Mouse (Mus musculus): Measurements from ENCODE around the gene Alg3. TPM values are rescaled to one million over a fixed set of nuclear protein-coding genes. Genes with fewer than 3 reads are reported as not detected.

Gene Alg3
- polyA plus RNA-seq, 1 experiment from 2014 or later = 46.3 TPM

DNA sequence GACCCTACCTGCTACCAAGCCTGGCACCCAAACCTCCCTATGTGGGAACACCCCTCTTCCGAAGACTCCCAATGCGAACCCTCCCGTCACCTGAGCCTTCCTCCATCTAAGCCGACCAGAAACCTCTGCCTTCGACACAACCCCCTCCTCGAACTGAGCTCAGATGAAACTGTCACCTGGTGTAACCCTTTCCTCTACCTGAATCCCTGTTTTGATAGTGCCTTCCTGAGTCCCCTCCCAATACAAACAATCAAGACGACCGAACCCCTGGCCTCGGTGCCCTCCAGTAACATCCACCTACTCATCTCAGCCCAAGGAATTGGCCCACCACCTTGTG lies 8.8 kb upstream of the Alg3 start:
- WGBS = 1% methylated on average over 9 of the region's 9 CpGs
- Histone ChIP-seq H3K9me3 (ENCODE audit: control insufficient read depth, low read length) (no peaks in the 10 kb centered on the region), H3K27ac (replicated peaks; ENCODE audit: low read depth, low read length) (peak overlapping the region; percentile 93), H3K27me3 (ENCODE audit: control insufficient read depth, insufficient read depth, low read length) (no peaks in the 10 kb centered on the region), H3K36me3 (ENCODE audit: control insufficient read depth, insufficient read depth, low read length) (0 out of 2 replicates have a peak, but pooled peaks cover 4% of the 10 kb centered on the region), H3K4me3 (replicated peaks; ENCODE audit: low read depth, low read length) (peak overlapping the region; percentile 82), H3K4me2 (ENCODE audit: low read length) (peak overlapping the region; percentile 89), H3K9ac (replicated peaks; ENCODE audit: low read length) (peak overlapping the region; percentile 83), H3K4me1 (ENCODE audit: control insufficient read depth, insufficient read depth, low read length) (peaks cover 24% of the 10 kb centered on the region)
- peak; percentile 6; the same call in 1 of the 2 replicates for ATAC-seq (ENCODE audit: low FRiP score, low TSS enrichment)
- DNase-seq = peak; percentile 53

DNA sequence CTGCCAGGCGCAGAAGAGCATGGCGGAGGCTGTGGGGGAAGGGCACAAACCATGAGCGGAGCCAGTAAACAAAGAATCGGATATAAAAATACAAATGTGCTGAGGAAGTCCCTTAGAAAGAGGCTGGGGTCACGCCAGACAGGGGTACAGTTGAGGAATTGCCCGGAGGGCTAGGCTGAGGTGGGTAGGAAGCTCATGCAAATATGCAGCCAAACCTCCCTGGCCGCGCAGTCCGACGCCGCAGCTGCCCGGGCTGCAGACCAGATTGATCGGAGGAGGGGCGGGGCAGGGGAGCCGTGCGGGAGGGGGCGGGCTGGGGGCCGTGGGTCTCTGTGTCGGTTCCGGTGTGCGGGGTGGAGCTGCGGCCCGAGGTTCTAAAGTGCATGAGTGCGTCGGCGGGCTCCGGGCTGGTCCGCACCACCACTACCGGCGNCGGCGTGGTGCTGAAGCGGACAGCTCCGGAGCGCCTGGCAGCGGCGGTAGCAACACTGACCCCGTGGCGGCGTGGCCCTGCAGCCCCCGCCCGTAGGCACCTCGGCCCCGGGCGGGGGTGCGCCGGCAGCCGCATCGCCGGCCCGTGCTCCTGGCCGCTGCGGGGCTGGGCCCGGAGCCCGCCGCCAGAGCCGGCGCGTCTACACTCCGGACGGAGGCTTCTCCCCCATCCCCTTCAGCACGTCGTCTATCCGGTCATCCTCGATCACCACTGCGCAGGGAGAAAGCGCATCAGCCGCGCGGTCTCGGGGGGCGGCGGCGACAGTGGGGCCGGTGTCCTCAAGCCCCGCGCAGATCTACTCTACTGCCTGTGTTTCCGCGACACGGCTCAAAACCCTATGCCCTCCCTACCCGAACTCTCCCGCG lies 8.2 kb upstream of the Alg3 start:
- 1% methylated on average over 80 of the region's 83 CpGs for WGBS
- ATAC-seq (ENCODE audit: low FRiP score, low TSS enrichment) = peak; percentile 36

GRCm38 (mm10) chr16:20610501-20611356 lies 806 bp downstream of the Alg3 start:
- Histone ChIP-seq H3K27ac (replicated peaks; ENCODE audit: low read depth, low read length) (peak overlapping the region; percentile 84), H3K4me1 (ENCODE audit: control insufficient read depth, insufficient read depth, low read length) (peaks cover 19% of the 10 kb centered on the region), H3K9me3 (ENCODE audit: control insufficient read depth, low read length) (no peaks in the 10 kb centered on the region), H3K4me3 (replicated peaks; ENCODE audit: low read depth, low read length) (peak overlapping the region; percentile 67), H3K4me2 (ENCODE audit: low read length) (peak overlapping the region; percentile 81), H3K36me3 (ENCODE audit: control insufficient read depth, insufficient read depth, low read length) (peaks cover 25% of the 10 kb centered on the region), H3K27me3 (ENCODE audit: control insufficient read depth, insufficient read depth, low read length) (no peaks in the 10 kb centered on the region), H3K9ac (replicated peaks; ENCODE audit: low read length) (peak overlapping the region; percentile 81)
- under 1% methylated on average over 28 of the region's 28 CpGs for WGBS
- DNase-seq (peak; percentile 91), ATAC-seq (ENCODE audit: low FRiP score, low TSS enrichment) (peak; percentile 74)

More for the DNA sequence above, 8.2 kb upstream of the Alg3 start:
- peak overlapping the region; percentile 89 for H3K4me2 ChIP-seq (ENCODE audit: low read length)
- peak; percentile 67 for DNase-seq
- H3K27ac ChIP-seq (replicated peaks; ENCODE audit: low read depth, low read length) = peak overlapping the region; percentile 93
- peak overlapping the region; percentile 82 for H3K4me3 ChIP-seq (replicated peaks; ENCODE audit: low read depth, low read length)
- 0 out of 2 replicates have a peak, but pooled peaks cover 4% of the 10 kb centered on the region for H3K36me3 ChIP-seq (ENCODE audit: control insufficient read depth, insufficient read depth, low read length)
- no peaks in the 10 kb centered on the region for H3K27me3 ChIP-seq (ENCODE audit: control insufficient read depth, insufficient read depth, low read length)
- H3K9ac ChIP-seq (replicated peaks; ENCODE audit: low read length) = peak overlapping the region; percentile 83
- no peaks in the 10 kb centered on the region for H3K9me3 ChIP-seq (ENCODE audit: control insufficient read depth, low read length)
- peaks cover 24% of the 10 kb centered on the region for H3K4me1 ChIP-seq (ENCODE audit: control insufficient read depth, insufficient read depth, low read length)

- H3K36me3 ChIP-seq (ENCODE audit: control insufficient read depth, insufficient read depth, low read length) = peaks cover 42% of the 10 kb centered on the region
- no peaks in the 10 kb centered on the region for H3K9me3 ChIP-seq (ENCODE audit: control insufficient read depth, low read length)
- H3K4me2 ChIP-seq (ENCODE audit: low read length) = no peak overlapping the region
- no peak overlapping the region for H3K9ac ChIP-seq (replicated peaks; ENCODE audit: low read length)
- no peaks in the 10 kb centered on the region for H3K27me3 ChIP-seq (ENCODE audit: control insufficient read depth, insufficient read depth, low read length)
- H3K4me1 ChIP-seq (ENCODE audit: control insufficient read depth, insufficient read depth, low read length) = peaks cover 8% of the 10 kb centered on the region
- DNase-seq (peak; percentile 57), ATAC-seq (ENCODE audit: low FRiP score, low TSS enrichment) (no peak)
- H3K27ac ChIP-seq (replicated peaks; ENCODE audit: low read depth, low read length) = no peak overlapping the region
- WGBS = 55% methylated on average over 9 of the region's 9 CpGs
- no peak overlapping the region for H3K4me3 ChIP-seq (replicated peaks; ENCODE audit: low read depth, low read length)
Observed at GRCm38 (mm10) chr16:20604705-20605104, 6.8 kb downstream of the Alg3 start.

DNA sequence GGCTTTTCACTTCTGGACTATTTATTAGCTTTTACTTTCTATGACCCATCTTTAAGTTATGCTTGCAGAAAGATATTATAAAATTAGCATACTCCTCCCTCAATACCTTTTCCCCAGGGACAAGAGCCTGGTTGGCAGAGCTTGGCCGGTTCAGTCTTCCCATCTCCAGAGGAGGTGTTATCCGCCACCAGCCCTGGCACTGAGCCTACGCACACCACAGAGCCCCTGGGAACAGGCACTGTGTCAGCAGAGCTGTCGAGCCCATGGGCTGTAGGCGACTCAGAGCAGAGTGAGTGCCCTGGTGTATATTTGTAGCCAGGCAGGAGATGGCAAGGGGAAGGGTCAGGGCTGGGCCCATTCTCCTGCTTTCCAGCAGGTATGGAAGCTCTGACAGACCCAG lies 11.0 kb downstream of the Alg3 start:
- H3K27me3 ChIP-seq (ENCODE audit: control insufficient read depth, insufficient read depth, low read length) = no peaks in the 10 kb centered on the region
- no peaks in the 10 kb centered on the region for H3K9me3 ChIP-seq (ENCODE audit: control insufficient read depth, low read length)
- H3K27ac ChIP-seq (replicated peaks; ENCODE audit: low read depth, low read length) = no peak overlapping the region
- ATAC-seq (ENCODE audit: low FRiP score, low TSS enrichment) (no peak), DNase-seq (no peak)
- no peaks in the 10 kb centered on the region for H3K4me1 ChIP-seq (ENCODE audit: control insufficient read depth, insufficient read depth, low read length)
- H3K4me3 ChIP-seq (replicated peaks; ENCODE audit: low read depth, low read length) = no peak overlapping the region
- no peak overlapping the region for H3K9ac ChIP-seq (replicated peaks; ENCODE audit: low read length)
- 69% methylated on average over 5 of the region's 5 CpGs for WGBS
- peaks cover 17% of the 10 kb centered on the region for H3K36me3 ChIP-seq (ENCODE audit: control insufficient read depth, insufficient read depth, low read length)
- H3K4me2 ChIP-seq (ENCODE audit: low read length) = no peak overlapping the region

DNA sequence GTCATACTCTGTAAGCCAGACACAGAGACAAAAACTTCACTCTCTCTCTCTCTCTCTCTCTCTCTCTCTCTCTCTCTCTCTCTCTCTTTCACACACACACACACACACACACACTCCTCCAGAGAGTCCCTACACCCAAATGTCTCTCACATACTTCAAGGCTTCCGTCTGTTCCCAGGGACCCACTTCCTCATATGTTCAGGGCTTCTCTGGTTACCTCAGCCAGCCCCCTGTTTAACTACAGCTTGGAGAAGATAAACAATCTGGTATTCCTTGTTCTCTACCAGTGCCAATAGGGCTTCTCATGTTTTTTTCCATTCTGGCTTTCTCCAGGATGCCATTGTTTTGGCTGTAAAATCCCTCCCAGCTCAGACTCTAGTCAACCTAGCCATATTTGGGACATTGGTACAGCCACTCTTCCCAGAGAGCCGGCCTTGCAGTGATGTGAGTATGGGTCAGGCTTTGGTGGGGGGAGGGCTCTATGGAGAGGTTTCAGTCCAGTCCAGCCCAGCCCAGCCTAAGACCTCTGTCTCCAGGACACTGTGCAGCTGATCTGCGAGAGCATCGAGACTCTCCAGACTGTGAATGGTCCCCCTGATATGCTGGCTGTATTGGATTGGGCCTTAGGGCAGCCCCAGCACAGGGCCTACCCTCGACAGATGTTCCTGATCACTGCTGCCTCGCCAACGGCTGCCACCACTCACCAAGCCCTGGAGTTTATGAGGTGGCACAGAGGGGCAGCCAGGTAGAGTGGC lies 14.7 kb downstream of the Alg3 start:
- Histone ChIP-seq H3K36me3 (ENCODE audit: control insufficient read depth, insufficient read depth, low read length) (no peaks in the 10 kb centered on the region), H3K4me2 (ENCODE audit: low read length) (no peak overlapping the region), H3K9me3 (ENCODE audit: control insufficient read depth, low read length) (no peaks in the 10 kb centered on the region), H3K4me3 (replicated peaks; ENCODE audit: low read depth, low read length) (no peak overlapping the region), H3K27ac (replicated peaks; ENCODE audit: low read depth, low read length) (no peak overlapping the region), H3K9ac (replicated peaks; ENCODE audit: low read length) (no peak overlapping the region), H3K4me1 (ENCODE audit: control insufficient read depth, insufficient read depth, low read length) (no peaks in the 10 kb centered on the region), H3K27me3 (ENCODE audit: control insufficient read depth, insufficient read depth, low read length) (peaks cover 9% of the 10 kb centered on the region)
- 73% methylated on average over 7 of the region's 7 CpGs for WGBS
- ATAC-seq (ENCODE audit: low FRiP score, low TSS enrichment) (no peak), DNase-seq (no peak)

- Histone ChIP-seq H3K27me3 (ENCODE audit: control insufficient read depth, insufficient read depth, low read length) (peaks cover 20% of the 10 kb centered on the region), H3K9ac (replicated peaks; ENCODE audit: low read length) (no peak overlapping the region), H3K4me3 (replicated peaks; ENCODE audit: low read depth, low read length) (no peak overlapping the region), H3K4me1 (ENCODE audit: control insufficient read depth, insufficient read depth, low read length) (0 out of 2 replicates have a peak, but pooled peaks cover 6% of the 10 kb centered on the region), H3K9me3 (ENCODE audit: control insufficient read depth, low read length) (no peaks in the 10 kb centered on the region), H3K27ac (replicated peaks; ENCODE audit: low read depth, low read length) (no peak overlapping the region), H3K4me2 (ENCODE audit: low read length) (no peak overlapping the region), H3K36me3 (ENCODE audit: control insufficient read depth, insufficient read depth, low read length) (no peaks in the 10 kb centered on the region)
- WGBS = 87% methylated on average over 4 of the region's 4 CpGs
- DNase-seq = no peak
- no peak for ATAC-seq (ENCODE audit: low FRiP score, low TSS enrichment)
Observed at GRCm38 (mm10) chr16:20595737-20596136, 15.8 kb downstream of the Alg3 start.

DNA sequence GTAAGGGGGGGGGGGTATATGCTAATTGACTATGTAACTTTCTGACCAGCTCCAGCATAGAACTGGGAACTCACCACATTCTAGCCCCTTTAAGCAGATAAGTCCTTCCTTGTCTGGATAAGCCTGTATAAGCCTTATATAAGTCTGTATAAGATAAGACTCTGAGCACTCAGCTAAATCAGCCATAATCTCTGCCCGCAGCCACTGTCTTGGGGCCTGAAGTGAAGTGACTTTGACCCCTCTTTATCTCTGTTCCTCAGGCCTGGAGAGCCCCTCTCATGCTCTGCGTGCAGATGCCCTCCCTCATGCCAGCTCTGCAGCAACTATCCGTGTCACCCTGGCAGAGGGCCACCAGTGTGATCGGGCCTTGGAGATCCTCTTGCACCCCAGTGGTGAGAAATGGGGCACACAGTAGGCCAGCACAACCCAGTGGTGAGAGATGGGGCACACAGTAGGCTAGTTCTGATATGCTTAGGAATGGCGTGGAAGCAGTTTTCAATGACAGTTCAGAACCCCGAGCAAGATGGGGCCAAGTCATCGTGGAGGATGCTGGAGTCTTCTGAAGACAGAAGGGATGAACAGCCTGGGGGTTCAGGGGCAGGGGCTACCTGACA lies 16.4 kb downstream of the Alg3 start:
- no peak overlapping the region for H3K27ac ChIP-seq (replicated peaks; ENCODE audit: low read depth, low read length)
- H3K9ac ChIP-seq (replicated peaks; ENCODE audit: low read length) = no peak overlapping the region
- no peaks in the 10 kb centered on the region for H3K9me3 ChIP-seq (ENCODE audit: control insufficient read depth, low read length)
- DNase-seq = no peak
- WGBS = 85% methylated on average over 7 of the region's 7 CpGs
- H3K36me3 ChIP-seq (ENCODE audit: control insufficient read depth, insufficient read depth, low read length) = no peaks in the 10 kb centered on the region
- no peak overlapping the region for H3K4me2 ChIP-seq (ENCODE audit: low read length)
- ATAC-seq (ENCODE audit: low FRiP score, low TSS enrichment) = no peak
- peaks cover 26% of the 10 kb centered on the region for H3K27me3 ChIP-seq (ENCODE audit: control insufficient read depth, insufficient read depth, low read length)
- 0 out of 2 replicates have a peak, but pooled peaks cover 10% of the 10 kb centered on the region for H3K4me1 ChIP-seq (ENCODE audit: control insufficient read depth, insufficient read depth, low read length)
- no peak overlapping the region for H3K4me3 ChIP-seq (replicated peaks; ENCODE audit: low read depth, low read length)
